Mouse (Mus musculus) thymus, postnatal 10 days (tissue): Measurements from ENCODE around the gene Kndc1.

Experiments used
- DNase-seq, 2 experiments: peaks; one replicate each; pipeline ENCODE4 v3.0.0; 2021; ENCODE audit warnings: low spot score in 2 of 2

Kndc1 gene

DNA sequence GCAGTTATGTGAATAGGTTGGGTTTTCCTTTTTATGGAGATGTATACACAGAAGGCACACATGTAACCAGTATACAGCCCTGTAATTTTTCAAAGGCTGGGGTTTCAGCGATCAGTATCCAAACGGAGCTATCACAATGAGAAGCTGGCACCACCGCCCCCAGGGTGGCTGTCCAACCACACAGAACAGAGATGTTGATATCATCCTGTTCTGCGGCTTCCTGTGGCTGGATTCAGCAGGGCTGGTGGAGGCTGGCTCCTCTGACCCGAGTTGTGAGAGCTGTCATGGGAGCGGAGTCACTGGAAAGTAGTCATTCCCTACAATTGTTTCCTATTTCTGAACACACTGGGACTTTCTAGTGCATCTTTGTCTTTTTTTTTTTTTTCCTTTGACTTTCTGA, 10.8 kb downstream of the Kndc1 start:
- DNase-seq: no peak

GRCm38 (mm10) chr7:139905661-139906060, 11.2 kb downstream of the Kndc1 start:
- DNase-seq: peak in 1 of 2 experiments; percentile 44

DNA sequence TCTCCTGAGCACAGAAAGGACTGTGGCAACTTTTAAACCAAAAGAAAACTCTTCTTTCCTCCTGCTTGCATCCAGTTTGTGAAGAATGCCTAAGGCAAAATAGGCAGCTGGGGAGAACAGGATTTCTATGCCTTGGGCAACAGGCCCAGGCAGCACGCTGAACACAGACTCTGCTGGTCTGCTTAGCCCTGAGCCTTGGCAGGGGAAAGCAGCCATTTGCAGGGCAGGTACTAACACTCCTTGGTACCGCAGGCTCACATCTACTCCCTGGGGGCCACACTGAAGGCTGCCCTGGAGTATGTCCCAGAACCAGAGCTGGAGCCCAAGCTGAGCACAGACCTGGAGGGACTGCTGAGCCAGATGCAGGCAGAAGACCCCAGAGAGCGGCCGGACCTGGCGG, 13.7 kb downstream of the Kndc1 start:
- no peak for DNase-seq

DNA sequence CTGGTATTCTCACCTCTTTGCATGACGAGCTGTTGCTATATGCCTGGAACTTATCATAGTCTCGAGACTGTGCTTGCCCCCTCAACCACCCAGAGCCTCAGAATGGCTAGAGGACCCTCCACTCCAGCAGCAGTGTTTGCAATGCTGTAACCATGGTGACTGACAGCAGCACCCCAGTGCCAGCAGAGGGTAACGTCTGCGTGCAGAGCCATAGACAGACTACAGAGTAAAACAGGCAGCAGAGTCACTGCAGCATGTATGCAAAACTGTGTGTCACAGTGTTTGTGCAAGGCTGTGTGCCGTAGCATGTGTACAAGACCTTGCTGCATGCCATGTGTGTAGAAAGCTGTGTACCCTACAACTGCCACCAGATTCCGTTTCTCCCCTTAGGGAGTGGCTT, 15.0 kb downstream of the Kndc1 start:
- DNase-seq: no peak

DNA sequence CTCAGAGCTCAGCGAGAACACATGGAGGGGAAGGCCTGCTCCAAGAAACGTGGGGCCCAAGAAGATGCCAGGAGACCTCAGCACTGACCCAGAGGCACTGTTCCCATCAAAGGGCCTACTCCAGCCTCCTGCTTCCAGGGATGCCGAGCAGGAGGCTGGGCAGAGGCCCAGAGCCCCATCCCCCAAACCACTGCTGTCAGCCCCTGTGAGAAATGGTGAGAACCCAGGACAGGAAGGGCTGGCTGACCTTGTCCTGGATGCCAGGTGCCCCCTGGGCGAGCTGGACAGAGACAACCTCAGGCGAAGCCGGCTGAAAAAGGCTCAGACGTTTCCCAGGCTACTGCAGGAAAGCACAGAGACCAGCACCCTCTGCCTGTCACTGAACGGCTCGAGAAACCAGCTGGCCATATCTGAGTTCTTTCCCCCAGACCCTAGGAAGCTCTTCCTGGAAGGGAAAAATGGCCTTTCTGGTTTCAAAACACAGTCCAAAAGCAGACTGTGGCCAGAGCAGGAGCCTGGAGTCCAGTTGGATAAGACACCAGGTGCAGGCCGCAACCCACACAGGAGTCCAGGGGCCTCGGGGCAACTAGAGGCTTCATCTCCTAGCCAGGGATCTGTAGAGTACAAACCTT, 15.8 kb downstream of the Kndc1 start:
- no peak for DNase-seq

- no peak for DNase-seq
Observed at GRCm38 (mm10) chr7:139914141-139915047, 19.9 kb downstream of the Kndc1 start.

DNA sequence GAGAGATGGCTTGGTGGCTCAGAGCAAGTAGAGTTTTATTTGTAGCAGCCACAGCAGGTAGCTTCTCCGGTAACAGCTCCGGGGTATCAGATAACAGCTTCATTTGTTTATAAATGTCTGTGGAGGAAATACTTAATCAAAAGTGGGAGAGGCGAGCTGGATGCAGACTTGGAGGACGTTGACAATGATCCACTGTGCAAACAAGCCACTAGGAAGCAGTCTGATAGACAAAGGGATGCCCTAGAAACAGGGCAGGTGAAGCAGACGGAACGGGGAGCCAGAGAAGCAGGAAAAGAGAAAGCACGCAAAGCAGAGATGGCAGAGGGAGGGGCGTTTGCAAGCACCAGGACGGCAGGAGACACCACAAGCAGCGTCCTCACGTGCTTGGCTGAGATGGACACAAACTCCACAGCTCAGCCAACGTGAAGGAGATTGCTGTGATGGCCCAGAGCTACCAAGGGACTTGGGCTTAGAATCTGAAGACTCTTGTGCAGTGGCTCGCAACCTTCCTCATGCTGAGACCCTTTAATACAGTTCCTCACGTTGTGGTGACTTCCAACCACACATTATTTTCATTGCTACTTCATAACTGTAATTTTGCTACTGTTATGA, 21.3 kb downstream of the Kndc1 start:
- DNase-seq: no peak

- DNase-seq: no peak
Observed at GRCm38 (mm10) chr7:139916345-139916744, 21.8 kb downstream of the Kndc1 start.

- no peak for DNase-seq
Observed at GRCm38 (mm10) chr7:139918262-139918661, 23.8 kb downstream of the Kndc1 start.

GRCm38 (mm10) chr7:139930732-139931131, 36.2 kb downstream of the Kndc1 start:
- DNase-seq: peak; percentile 13 to 61

GRCm38 (mm10) chr7:139936705-139937104, 42.2 kb downstream of the Kndc1 start:
- no peak for DNase-seq

DNA sequence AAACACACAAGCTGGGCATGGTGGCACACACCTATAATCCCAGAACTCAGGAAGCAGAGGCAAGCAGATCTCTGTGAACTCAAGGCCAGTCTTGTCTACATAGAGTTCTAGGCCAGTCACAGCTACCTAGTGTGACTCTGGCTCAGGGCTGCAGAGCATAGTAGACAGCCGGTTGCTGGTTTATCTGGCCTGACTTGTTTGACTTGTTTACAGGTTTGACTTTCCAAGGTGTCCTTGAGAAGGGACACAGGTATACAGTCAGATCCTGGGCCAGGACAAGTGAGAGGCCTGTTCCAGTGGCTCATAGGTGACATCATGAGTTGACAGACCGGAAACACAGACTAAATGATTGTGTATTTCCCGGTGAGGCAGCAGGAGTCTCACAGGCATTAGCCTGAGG, 42.6 kb downstream of the Kndc1 start:
- DNase-seq: no peak

DNA sequence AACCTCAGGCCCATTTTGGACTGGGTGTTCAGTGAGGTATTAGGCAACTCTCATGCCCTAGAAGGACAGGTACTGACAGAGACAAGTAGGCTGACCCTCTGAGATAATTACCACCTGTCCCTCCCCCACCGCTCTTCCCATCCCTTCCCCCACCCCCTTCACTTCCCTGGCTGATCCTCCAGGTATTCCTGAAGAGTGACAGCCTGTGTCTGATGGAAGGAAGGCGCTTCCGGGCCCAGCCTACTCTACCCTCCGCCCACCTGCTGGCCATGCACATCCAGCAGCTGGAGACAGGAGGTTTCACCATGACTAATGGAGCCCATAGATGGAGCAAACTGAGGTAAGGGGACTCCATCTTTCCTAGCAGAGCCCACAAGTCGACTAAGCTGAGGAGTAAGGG, 43.3 kb downstream of the Kndc1 start:
- no peak for DNase-seq

GRCm38 (mm10) chr7:139940476-139941209, 46.1 kb downstream of the Kndc1 start:
- DNase-seq: no peak

- no peak for DNase-seq
Observed at GRCm38 (mm10) chr7:139943674-139944281, 49.3 kb downstream of the Kndc1 start, which contains the start of gene Utf1. Utf1 (plus strand) TSS chr7:139943789.

GRCm38 (mm10) chr7:139944291-139945240, 50.1 kb downstream of the Kndc1 start:
- no peak for DNase-seq

GRCm38 (mm10) chr7:139945516-139945915, 51.0 kb downstream of the Kndc1 start:
- no peak for DNase-seq

GRCm38 (mm10) chr7:139946032-139946431, 51.5 kb downstream of the Kndc1 start:
- DNase-seq: no peak

GRCm38 (mm10) chr7:139949893-139950282, 55.4 kb downstream of the Kndc1 start:
- peak in 1 of 2 experiments; percentile 26 for DNase-seq

DNA sequence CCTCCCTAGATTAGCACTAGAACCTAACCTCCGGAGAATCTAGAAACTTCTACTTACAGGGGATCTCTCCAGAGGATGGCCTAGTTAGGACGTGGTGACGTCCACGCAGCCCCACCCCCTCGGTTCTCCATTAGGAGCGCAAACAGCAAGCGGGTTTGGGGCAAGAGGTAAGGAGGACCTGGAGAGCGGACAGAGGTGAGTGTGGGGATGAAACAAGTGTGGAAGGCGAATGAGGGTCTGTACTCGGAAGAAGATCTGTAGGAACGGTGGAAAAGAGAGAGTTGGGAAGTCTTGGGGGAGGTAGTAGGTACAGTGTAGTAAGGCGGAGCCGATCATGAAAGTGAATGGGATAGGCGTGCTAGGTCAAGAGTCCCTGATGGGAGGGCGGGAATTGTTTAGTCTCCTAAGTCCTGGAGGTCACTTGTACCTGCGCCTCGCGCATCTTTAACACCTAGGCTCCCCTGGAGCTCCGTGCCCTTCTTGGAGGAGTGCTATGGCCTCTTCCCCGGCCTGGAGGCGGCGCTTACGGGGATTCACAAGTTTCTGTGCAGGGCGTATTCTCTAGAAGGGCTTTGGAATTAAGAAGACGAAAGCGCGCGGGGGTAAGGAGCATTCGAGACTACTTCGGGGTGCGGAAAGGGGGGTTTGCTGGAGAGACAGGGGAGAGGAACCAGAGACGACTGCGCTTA, 55.9 kb downstream of the Kndc1 start:
- DNase-seq: no peak
